Mouse (Mus musculus) right cerebral cortex, postnatal 36 days (tissue): ENCODE data around the gene Iffo2.

Source experiments
- DNase-seq, 2 experiments: peaks; one replicate each; pipeline ENCODE4 v3.0.0; 2022; ENCODE audit warnings: low spot score in 2 of 2, mixed read lengths in 1 of 2

Iffo2 gene

DNA sequence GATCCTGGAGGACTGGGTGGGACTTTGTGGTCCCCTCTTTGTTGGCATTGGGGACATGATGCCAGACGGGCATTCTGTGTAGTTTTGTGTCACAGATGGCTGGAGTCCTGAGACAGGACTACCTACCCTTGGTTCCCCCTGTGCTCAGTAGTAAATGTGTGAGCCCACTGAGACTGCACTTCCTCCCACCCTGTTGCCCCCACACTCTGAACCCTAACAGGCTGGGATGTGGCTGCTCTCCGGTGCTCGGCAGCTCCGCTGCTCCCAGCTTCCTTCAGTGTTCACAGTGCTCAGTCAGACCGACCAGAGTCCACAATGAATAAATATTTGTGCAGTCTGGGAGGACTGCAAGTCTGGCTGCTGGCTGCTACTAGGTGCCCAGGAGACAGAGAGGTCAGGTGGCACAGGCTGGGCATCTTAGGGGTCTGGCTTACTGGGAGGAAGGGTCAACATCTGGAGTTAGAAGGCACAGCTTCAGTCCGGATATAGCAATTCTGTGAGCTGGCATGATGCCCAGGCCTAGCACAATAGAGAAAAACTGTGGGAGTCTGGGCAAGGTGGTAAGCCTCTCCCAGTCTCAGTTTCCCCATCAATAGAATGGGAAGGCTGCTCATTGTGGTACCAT lies 51.2 kb downstream of the Iffo2 start:
- no peak for DNase-seq

DNA sequence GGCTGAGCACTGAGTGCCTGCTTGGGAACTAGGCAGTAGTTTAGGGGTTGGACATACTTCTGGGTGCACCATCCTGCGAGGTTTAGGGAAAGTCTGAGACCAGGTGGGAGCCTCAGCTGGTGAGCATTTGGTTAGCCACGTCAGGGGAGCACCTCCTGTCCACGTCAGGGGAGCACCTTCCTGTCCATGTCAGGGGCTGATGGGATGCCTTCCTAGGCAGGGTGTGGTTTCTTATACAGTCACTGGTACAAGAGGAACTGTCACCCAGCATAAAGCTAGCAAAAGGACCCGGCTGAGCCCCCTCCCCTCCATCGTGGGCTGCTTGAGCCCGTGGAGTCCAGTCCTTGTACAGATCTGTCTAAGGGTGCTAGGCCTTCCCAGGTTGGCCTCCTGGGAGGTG lies 52.0 kb downstream of the Iffo2 start:
- no peak for DNase-seq

DNA sequence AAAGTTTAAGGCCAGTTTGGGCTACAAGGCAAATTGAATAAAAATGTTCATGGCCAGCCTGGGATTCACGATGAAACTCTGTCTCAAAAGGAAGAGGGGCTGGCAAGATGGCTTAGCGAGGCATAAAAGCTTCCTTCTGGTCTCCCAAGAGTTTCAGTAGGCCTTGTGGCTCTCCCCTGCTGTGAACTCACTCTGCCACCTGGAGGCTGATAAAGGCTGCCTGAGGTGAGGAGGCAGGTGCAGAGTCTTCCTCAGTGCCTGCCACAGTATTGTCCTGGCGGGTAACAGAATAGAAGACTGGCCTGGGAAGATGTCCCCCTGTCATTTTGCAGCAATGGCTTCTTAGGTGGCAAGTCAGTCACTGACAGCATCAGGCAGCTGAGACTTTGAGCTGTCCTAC lies 52.6 kb downstream of the Iffo2 start:
- DNase-seq = no peak

DNA sequence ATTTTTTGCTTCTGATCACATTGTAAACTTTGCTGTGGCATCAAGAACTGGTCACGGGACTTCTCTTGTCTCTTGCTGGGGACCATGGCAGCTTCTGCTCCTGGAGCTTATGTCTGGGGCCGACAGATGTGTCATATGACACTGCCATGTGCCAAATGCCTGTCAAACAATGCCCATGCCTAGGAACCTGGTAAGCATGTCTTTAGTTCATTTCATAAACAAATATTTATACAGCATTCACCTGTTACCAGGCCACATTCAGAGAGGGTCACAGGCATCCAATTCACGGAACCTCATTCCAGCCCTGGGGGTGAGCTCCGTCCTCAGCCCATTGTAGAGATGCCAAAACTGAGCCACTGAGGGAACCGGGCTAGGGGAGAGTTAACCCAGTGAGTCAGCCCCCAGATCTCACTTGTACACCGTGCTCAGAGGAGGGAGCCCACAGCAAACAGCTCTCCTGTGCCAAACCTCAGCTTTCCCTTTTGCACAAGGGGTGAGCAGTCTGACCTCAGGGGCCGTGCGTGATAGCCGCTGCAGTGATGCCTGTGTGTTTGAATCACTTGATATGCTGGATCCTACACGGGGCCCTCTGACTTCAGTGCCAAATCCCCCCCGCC lies 53.4 kb downstream of the Iffo2 start:
- DNase-seq = no peak

DNA sequence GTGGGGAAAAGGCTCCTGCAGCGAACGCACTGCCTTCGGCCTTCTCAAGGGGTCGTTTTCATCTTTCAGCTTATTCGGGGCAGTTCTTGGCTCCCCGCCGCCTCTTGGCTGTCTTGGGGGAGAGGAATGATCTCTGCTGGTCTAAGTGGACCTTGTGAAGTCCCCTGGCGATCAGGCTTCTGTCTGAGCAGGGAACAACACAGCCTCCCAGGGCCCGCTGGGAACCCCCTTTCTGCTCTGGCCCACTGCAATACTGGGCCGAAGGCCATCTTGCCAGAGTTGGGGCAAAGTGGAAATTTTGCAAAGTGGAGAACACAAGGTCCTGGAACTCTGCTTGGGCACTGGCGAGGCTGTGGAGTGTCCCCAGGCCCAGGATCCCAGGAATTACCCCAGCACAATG lies 54.4 kb downstream of the Iffo2 start:
- no peak for DNase-seq

DNA sequence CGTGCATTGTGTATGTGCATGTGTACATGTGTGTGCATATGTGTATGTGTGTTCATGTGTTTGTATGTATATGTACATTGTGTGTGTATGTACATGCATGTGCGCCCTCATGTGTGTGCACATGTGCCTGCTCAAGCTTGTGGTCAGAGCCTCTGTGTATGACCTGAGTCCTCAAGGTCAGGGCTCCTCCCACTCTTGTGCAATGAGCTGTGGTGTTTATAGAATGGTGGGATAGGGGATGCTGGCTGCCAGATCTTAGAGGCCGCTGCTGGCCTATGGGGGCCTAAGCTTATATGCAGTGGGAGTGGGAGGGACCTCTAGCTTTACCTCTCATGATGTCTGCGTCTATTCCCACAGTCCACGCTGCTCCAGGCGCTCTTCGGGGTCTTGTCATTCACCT lies 55.4 kb downstream of the Iffo2 start:
- DNase-seq = no peak

DNA sequence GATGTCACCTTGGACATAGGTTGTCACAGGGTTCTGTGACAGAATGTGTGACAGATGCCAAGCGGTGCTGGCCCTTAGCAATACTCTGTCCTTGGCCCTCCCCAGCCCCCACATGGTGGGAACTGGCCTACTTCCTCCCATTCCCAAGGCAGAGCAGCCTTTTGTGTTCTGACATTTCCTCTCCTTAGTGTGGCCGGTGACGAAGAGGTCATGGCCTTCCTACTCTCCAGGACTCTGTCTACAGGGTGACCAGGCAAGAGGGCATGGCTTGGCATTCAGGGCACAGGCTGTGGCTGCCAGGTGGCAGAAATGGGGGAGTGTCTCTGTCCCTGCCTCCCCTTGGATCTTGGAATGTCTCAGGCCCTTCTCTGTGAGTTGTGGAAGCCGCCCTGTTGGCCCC lies 57.0 kb downstream of the Iffo2 start:
- no peak for DNase-seq

DNA sequence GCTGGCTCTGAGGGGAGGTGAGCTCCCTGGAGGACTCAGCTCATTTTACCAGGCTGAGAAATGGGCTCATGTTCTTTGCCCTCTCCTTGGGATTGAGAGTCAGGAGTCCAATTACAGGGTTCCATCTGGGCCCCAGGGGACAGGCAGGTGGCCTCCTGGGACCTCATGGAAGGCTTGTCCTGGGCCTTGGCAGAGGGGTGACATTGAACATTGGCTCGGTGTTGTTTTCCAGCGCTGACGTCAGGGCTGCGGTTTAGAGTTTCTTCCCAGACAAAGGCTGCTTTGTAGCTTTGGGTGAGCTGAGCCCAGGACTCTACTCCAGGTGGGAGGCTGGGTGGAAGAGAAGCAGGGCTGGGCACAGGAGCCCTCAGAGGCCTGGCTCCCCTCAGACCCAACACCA lies 57.4 kb downstream of the Iffo2 start:
- DNase-seq = no peak

DNA sequence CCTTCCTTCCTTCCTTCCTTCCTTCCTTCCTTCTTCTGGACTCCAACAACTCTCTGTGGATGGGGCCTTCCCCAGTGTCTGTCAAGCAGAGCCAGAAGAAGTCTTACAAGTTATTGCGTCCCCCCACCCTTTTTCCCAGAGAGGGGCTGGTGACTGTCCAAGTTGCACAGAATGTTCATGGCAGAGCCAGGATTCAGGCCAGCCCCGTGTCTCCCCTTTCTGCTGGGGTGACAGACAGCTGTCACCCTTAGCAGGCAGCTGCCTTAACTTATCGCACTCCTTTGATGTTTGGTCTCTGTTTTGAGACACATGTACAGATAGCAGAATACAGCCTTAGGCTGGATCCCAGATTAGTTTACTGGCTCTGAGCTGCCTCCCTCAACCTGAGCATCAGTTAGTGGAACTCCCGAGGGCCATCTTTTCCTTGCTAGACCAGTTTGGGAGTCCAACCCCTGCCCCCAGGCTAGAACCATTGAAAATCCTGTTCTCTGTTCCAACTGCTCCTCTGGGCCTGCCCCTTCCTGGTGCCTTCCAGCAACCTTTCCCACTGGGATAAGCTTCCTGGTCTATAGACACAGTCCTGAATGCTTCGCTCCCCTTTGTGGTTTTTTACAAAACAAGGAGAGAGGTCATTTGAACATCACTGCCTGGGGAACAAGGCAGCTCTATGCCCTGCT lies 59.1 kb downstream of the Iffo2 start:
- no peak for DNase-seq

DNA sequence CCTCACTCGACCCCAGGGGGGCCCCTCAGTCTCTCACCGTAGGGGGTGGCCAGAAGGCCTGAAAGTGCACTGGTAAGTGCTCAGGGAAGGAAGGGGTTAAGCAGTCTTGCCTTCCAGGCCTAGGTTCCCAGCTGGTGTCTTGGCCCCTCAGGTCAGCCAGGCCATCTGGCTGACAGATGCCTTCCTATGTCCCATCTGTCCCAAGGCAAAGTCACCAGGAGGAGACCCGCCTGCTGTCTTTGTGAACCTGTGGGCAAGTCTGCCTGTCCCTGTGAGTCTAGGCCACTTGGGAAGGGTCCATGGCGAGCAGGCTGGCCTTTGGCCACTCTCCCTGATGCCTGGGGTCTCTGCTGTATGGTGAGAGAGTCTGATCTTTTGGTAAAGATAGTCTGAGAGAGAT lies 60.1 kb downstream of the Iffo2 start:
- no peak for DNase-seq

DNA sequence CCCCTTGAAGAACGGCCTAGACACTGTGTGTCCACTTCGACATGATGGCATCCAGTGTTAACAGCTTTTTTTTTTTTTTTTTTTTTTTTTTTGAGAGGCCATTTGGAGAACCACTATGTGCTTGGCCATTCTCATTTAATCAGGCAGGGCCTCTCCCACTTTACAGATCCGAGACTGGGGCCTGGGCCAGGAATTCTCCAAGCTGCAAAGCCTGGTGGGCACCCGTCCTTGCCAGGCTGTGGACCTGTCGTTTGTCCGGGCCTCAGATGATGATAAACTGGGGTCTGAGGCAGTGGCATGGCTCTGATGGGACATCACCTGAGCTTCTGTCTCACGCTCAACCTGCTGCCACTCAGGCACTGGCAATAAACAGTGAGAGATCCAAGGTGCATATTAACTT lies 62.5 kb downstream of the Iffo2 start:
- DNase-seq = no peak

DNA sequence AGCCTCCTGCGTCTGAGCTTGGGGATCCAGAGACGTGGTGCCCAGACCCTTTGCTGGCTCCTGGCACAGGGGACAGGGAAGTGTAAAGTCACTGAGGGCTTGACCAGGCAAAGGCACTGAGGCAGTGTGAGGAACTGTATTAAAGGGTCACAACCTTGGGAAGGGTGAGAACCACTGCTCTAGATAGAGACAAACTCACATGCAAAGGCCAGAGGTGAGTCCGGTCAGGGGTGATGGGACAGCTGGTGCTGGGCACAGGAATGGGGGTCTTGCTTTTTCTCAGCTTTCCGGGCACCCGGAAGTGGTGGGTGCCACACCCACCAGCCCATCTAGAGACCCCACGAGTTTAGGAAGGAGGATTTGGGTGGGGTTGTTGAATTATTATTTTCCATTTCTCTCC lies 63.0 kb downstream of the Iffo2 start:
- no peak for DNase-seq

DNA sequence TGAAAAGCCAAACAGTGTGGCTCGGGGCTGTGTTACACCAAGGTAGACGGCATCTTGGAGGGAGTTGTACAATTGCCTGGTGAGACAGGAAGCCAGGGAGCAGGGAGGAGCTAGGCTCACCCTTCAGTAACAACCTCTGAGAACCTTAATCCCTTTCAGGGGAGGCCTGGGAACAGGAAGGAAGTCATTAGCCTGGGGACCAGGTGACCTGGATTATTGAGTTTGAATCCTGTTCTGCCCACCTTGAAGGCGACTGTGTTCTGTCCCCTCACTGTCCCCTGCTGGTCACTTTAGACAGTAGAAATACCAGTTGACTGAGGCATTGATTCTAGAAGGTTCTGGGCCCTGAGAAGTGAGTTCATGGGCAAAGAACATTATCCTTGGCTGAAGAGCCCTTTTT lies 63.7 kb downstream of the Iffo2 start:
- no peak for DNase-seq

DNA sequence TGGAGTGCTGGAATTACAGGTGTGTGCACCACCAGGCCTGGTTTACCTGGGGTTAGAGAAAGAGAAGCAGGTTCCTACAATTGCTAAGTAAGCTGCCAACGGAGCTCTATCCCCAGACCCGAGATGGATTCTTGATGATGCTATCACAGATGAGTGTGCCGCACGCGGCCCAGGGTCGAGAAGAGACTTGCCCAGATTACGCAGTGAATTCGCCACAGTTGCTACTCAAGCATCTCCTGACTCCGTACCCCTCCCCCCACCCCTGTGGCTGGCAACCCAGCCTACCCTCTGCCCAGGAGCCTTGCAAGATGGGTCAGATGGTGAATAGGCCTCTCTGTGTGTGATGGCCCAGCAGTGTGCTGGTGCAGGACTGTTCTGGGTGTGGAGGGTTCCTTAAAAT lies 66.4 kb downstream of the Iffo2 start:
- no peak for DNase-seq

DNA sequence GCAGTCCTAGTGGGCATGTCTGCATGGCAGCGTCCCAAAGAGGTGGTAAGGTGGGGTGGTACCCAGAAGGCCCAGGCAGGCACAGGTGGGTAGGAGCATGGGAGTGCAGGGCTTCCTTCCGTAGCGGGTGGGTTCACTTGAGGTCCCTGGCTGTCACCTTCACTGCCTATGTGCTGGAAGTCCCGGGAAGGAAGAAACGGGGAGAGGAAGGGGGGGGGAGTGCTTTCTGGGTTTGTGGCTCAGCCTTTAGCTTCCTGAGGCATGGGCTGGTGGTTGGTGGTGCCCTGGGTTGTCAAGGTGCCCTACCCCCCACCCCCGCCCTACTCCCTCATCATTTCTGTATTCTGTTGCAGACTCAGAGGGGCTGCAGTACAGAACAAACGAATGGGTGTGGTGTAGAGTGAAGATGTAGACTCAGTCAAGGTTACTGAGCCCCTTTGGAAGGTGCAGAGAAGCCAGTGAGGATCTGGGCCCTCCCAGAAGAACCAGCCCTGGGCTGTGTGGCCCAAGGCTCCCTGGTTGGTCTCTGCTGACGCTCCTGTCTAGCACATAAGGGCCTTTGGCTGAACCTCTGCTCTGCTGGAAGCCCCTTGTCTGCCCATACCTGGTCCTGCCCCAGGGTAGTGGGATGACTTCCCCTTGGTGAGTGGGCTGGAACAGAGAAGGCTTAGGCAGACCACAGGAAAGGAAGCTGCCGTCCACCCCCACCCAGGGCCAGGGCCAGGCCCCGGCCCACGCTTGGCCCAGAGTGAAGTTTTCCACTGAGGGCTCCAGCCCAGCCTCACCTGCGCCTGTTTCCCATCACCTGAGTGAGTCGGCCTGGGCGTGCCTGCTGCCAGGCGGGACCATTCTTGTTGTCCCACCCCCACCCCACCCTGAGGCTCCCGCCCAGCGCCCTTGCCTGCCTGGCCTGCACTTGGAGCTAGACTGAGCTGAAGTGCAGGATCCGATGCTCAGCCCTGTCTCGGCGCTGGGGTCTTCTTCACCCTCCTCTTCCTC lies 67.2 kb downstream of the Iffo2 start:
- DNase-seq = no peak

DNA sequence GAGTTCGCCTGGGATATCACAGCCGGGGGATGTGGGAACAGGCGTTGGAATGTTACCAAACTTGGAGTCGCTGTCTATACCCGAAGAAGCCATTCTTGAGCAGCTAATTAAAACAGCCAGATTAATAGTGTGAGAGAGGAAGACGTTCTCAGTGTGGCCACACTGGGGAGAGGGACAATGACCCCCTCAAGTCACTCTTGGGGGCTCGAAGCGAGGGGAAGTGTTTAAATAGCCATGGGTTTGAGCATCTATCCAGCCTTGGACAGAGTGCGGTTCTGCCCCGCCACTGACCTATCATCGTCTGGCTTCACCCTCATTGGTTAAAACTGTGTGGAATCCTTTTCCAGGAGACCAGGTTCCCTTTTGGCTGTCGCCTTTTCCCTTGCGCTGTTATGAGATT lies 68.0 kb downstream of the Iffo2 start:
- DNase-seq = no peak

DNA sequence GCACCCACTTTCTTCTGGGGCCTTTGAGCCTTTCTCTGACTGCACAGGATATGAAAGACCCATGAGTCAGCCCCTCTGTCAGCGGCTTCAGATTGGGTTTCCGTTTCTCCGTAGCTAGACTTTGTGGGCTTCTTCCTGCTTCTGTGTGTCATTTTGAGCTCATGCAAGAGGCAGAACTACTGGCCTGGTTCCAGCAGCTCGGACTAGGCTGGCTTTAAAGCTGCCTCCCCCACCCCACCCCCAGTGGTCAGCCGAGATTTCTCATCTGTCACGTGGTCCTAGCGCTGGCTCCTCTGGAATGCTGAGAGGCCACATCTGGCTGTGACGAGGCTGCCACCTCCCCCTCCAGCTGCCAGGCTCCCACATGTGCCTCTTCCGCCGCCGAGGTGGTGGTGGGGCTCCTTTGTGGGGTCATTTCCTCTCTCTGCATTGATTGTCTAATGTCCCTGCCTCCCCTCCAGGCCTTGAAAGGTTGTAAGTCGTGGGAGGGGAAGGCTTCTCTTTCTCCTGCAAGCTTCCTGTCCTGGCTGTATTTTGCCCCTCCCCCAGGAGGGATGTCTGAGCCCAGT lies 68.7 kb downstream of the Iffo2 start:
- DNase-seq = peak; percentile 59 to 62

DNA sequence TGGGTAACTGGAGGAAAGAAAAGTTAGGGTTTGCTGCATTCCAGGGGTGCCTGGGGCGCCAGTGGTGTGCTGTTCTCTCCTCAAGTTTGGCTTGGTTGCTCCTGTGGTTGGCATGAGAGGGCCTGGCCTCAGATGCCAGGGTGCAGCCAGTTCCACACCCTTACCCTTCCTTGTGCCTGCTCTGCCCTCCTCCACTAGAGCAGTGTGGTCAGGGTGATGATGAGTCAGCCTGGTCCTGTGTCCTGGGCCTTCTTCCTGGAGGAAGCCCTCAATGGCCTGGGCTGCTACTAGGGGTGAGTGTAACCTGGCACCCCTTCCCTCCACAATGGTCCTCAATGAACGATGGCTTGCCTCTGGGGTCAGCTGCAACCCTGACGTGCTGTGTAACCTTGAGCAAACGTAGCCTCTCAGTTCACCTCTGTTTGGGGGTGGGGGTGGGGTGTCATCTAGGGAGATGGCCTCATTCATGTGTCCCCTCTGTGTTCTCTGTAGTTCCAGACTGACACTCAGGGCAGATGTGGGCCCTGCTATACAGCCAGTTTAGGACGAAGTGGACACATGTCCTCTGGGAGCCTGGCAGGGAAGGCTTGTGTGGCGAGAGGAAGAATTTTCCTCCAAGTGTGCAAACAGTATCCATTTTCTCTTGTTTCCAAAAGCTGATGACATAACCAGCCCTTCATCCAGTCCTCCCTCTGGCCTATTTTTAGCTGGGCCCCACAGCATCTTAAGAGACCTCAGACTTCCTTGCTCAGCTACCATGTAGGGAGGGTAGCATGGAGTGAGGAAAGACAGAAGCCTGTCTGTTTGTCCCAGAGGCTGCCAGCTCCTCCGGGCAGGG lies 71.4 kb downstream of the Iffo2 start:
- no peak for DNase-seq

DNA sequence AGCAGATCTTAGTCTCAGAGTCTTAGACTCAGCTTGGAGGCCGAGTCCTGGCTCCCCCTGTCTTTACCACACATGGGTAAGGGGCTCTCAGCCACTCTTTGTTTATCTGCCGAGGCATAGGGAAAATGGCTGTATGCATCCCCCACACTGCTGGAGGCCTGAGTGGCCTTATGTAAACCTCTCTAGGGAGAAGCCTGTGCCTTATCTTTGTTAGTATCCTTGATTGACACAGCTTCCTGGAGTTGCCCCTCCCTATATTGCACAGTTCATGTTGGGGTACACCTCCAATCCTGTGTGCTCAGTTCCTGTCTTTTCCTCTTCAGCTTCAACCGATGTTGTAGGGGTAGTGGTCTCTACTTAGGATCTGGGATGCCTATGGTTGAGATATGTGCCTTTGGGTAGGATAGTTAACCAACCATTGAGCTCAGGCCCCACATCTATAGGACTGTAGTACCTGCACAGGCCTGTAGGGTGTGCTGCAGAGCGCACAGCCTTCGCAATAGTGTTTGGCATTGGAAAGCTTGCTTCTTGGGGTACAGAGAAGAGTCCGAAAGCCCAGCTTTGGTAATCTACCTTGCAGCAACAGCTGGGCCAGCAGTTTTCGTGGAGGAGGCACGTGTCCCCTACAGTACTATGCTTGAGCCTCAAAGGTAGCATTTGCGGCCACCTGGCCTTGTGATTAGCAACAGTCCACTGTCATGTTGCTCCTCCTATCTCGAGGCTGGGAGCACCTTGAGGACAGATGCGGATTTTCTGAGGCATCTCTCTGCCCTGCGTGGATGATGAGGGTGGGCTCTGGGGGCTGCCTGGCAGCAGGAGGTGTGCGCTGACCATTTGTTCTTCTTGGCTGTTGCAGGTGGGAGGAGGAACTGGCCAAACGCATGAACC lies 72.3 kb downstream of the Iffo2 start, which contains the start of gene Gm21969:
Gene Gm21969, plus strand, starts transcription at position 830 of the 888 bp plus-strand sequence.
- DNase-seq = no peak

DNA sequence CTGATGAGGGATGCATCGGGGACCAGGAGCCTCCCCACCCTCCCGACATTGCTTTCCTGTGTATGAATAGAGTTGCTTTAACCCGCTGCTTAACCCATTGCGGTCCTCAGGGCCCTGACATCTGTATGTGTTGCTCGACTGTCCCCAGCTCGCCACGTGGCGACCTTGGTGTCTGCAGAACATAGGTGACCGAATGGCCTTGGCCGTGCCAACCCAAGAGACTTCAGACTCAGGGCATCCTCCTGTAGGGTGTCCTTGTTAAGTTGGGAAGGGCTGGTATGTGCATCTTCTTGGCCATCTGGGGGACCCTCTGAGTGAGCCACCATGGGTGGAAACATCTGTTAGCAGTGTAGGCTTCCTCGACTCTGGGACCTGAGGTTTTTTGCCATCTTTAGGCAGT lies 74.9 kb downstream of the Iffo2 start:
- no peak for DNase-seq
